Mouse (Mus musculus): ENCODE measurements around the gene Vmn2r94. TPM values are rescaled to one million over a fixed set of nuclear protein-coding genes. Genes with fewer than 3 reads are reported as not detected.

Gene Vmn2r94
- polyA plus RNA-seq (2012; fragmentation: generic; extraction: Trizol): not detected

GRCm38 (mm10) chr17:18277656-18278055, at the start of gene Vmn2r94:
Gene Vmn2r94, minus strand, starts transcription at chr17:18277756.

GRCm38 (mm10) chr17:18297799-18298198, 20.2 kb upstream of the Vmn2r94 start, which contains the start of gene Vmn2r93:
Gene Vmn2r93, plus strand, starts transcription at chr17:18298099.

Other genes starting within 250 kb of the Vmn2r94 start
- not detected for gene Vmn2r124, start 228.3 kb downstream of the Vmn2r94 start, polyA plus RNA-seq (2012; fragmentation: generic; extraction: Trizol)
- gene Vmn2r91, start 192.7 kb downstream of the Vmn2r94 start, polyA plus RNA-seq (2012; fragmentation: generic; extraction: Trizol): not detected
- gene Vmn2r92, start 125.9 kb downstream of the Vmn2r94 start, polyA plus RNA-seq (2012; fragmentation: generic; extraction: Trizol): not detected
- not detected for gene Vmn2r93, start 20.3 kb upstream of the Vmn2r94 start, polyA plus RNA-seq (2012; fragmentation: generic; extraction: Trizol)
- gene Vmn2r95, start 146.3 kb upstream of the Vmn2r94 start, polyA plus RNA-seq (2012; fragmentation: generic; extraction: Trizol): not detected

All from C3H10T1/2 (cell line).